ENCODE assay signal across 23 mouse cellular contexts in the genomic region with DNA sequence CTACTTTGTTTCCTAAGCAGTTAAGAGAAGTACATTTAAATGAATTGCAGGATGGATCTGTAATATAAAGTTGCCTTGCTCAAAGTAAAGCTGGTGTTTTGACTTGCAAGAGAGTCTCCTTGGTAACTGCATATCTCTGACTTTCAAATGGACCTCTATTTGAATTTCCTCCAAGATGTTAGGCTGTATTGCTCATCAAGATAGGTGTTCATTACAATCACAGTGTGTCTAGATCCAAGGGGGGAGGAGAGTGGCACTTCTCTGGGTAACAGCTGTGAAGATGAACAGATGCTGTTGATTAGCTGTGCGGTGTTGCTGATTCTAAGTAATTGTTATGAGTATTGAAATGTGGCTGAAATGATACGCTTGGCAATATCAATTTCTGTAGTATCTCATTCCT.
DNase-seq lines count a peak whose midpoint lies in the region; ATAC-seq lines count a peak whose summit lies in the region.
"Had no signal": no experiment of that assay in that cellular context is flagged by ENCODE, and none has a peak within 500 bp of the region (broad histone marks: within the 10 kb centered on the region; RNA-seq: fewer than 3 reads in every experiment).

No protein-coding gene starts in this region.

- no peaks in the 10 kb centered on the region for H3K36me3 ChIP-seq in forebrain, embryonic 15.5 days
- H3K36me3 ChIP-seq: embryonic facial prominence, embryonic 13.5 days; heart, embryonic 15.5 days; hindbrain, embryonic 15.5 days; limb, embryonic 10.5 days had no signal

- H3K4me1 ChIP-seq in forebrain, embryonic 15.5 days = no peaks in the 10 kb centered on the region
- H3K4me1 ChIP-seq: embryonic facial prominence, embryonic 13.5 days; heart, embryonic 15.5 days; hindbrain, embryonic 15.5 days; limb, embryonic 10.5 days had no signal

- no peaks in the 10 kb centered on the region for H3K27me3 ChIP-seq in forebrain, embryonic 15.5 days
- H3K27me3 ChIP-seq: embryonic facial prominence, embryonic 13.5 days; heart, embryonic 15.5 days; hindbrain, embryonic 15.5 days had no signal

- DNase-seq in layer of hippocampus, adult 11-12 months (ENCODE audit: low spot score) = peak; percentile 5
- DNase-seq in layer of hippocampus, postnatal 25 days (ENCODE audit: extremely low spot score in 1 of 2, low spot score in 1 of 2) = no peak
- peak; percentile 1 for DNase-seq in right cerebral cortex, adult 18-20 months
- no peak for DNase-seq in right cerebral cortex, postnatal 14 days
- DNase-seq in B cell, adult 2 months = no peak
- no peak for DNase-seq in gastrocnemius, postnatal 10 days
- DNase-seq: adrenal gland, adult 2 months; cerebellum, adult 8-10 months; cerebellum, postnatal 36 days; embryo, embryonic 11 days; kidney, adult 2 months; liver; lung, postnatal 4 days; midbrain, embryonic 14.5 days; right cerebral cortex, postnatal 4 days; thymus, postnatal 25 days had no signal

- H3K9ac ChIP-seq in forebrain, embryonic 15.5 days (replicated peaks) = no peak overlapping the region
- H3K9ac ChIP-seq: embryonic facial prominence, embryonic 13.5 days; heart, embryonic 15.5 days; hindbrain, embryonic 15.5 days had no signal

- 65% methylated on average over 2 of the region's 2 CpGs for WGBS in forebrain, embryonic 15.5 days

- no peak overlapping the region for H3K27ac ChIP-seq in forebrain, embryonic 15.5 days (replicated peaks)
- H3K27ac ChIP-seq: embryonic facial prominence, embryonic 13.5 days; heart, embryonic 15.5 days; hindbrain, embryonic 15.5 days; kidney, postnatal 0 days; limb, embryonic 10.5 days had no signal

- peak; percentile 90 for ATAC-seq in forebrain, embryonic 15.5 days (replicated peaks)

- H3K4me3 ChIP-seq in forebrain, embryonic 15.5 days = no peak overlapping the region
- H3K4me3 ChIP-seq: embryonic facial prominence, embryonic 13.5 days; erythroblast, embryonic 14.5 days; heart, embryonic 15.5 days; hindbrain, embryonic 15.5 days; limb, embryonic 10.5 days had no signal

- no peak overlapping the region for H3K4me2 ChIP-seq in forebrain, embryonic 15.5 days (replicated peaks)
- H3K4me2 ChIP-seq: embryonic facial prominence, embryonic 13.5 days; heart, embryonic 15.5 days; hindbrain, embryonic 15.5 days had no signal

- H3K9me3 ChIP-seq in forebrain, embryonic 15.5 days = no peaks in the 10 kb centered on the region
- H3K9me3 ChIP-seq: embryonic facial prominence, embryonic 13.5 days; heart, embryonic 15.5 days; hindbrain, embryonic 15.5 days; limb, embryonic 10.5 days had no signal

Comparison
In these comparisons a context has a peak if more than half of its experiments do, and no peak if none do; other contexts are left out.
1. DNase-seq: peak in layer of hippocampus, adult 11-12 months (single experiment) and right cerebral cortex, adult 18-20 months (single experiment); none in layer of hippocampus, postnatal 25 days (0 of 2), right cerebral cortex, postnatal 14 days (single experiment), B cell, adult 2 months (0 of 2) and gastrocnemius, postnatal 10 days (single experiment).